Mouse (Mus musculus) kidney, embryonic 14.5 days (tissue): ENCODE results near the gene Dda1. TPM values are rescaled to one million over a fixed set of nuclear protein-coding genes. Genes with fewer than 3 reads are reported as not detected.

ENCODE experiments used
- ATAC-seq: fragments of 200-750 bp; cut with Nextera tagmentation; 2 replicates; pipeline ENCODE4 v1.8.0; 2017; ENCODE audit warnings: moderate number of reproducible peaks, mild to moderate bottlenecking, moderate TSS enrichment, moderate library complexity; ENCODE audit not compliant: low FRiP score, low TSS enrichment
- H3K27ac ChIP-seq: fragments of 300-500 bp; sonication (generic); 2 replicates; pipeline ENCODE4 v1.5.1; 2014; ENCODE audit warnings: low read depth, mild to moderate bottlenecking, low read length, moderate library complexity, mixed read lengths
- H3K27me3 ChIP-seq: fragments of 300-500 bp; sonication (generic); 2 replicates; pipeline ENCODE4 v1.6.1; 2014; ENCODE audit warnings: mild to moderate bottlenecking, low read length; ENCODE audit not compliant: control insufficient read depth, insufficient read depth
- H3K36me3 ChIP-seq: fragments of 300-500 bp; sonication (generic); 2 replicates; pipeline ENCODE4 v1.6.1; 2014; ENCODE audit warnings: low read length, mixed read lengths; ENCODE audit not compliant: control insufficient read depth, insufficient read depth
- H3K4me1 ChIP-seq: fragments of 300-500 bp; sonication (generic); 2 replicates; pipeline ENCODE4 v1.6.1; 2014; ENCODE audit warnings: low read length, mixed read lengths; ENCODE audit not compliant: control insufficient read depth, insufficient read depth
- H3K4me2 ChIP-seq: fragments of 300-500 bp; sonication (generic); replicated peaks from 2 replicates; pipeline ENCODE4 v1.6.1; 2014; ENCODE audit warnings: low read depth, mild to moderate bottlenecking, low read length
- H3K4me3 ChIP-seq: fragments of 300-500 bp; sonication (generic); 2 replicates; pipeline ENCODE4 v1.5.1; 2014; ENCODE audit warnings: mild to moderate bottlenecking, low read length
- H3K9ac ChIP-seq: fragments of 300-500 bp; sonication (generic); 2 replicates; pipeline ENCODE4 v1.6.1; 2014; ENCODE audit warnings: low read depth, mild to moderate bottlenecking, low read length, moderate library complexity
- H3K9me3 ChIP-seq: fragments of 300-500 bp; sonication (generic); 2 replicates; pipeline ENCODE4 v1.6.1; 2016; ENCODE audit warnings: low read length; ENCODE audit not compliant: control insufficient read depth
- WGBS: fragments of 180-500 bp; shearing (Covaris S2); extraction: QIAGEN DNeasy Blood & Tissue Kit; methylation state at CpG from one replicate; pipeline ENCODE4 v1.1.7; 2014; 5-methylcytosine and 5-hydroxymethylcytosine counted together
- polyA plus RNA-seq: library from polyadenylated mRNA; unstranded; fragments of >200 nt; fragmentation: Nextera tagmentation; extraction: Ambion mirVana; gene quantifications from 2 replicates; pipeline ENCODE4 v1.2.1, GENCODE M21; 2014

Dda1 gene
- polyA plus RNA-seq, 1 experiment from 2014 or later = 113 TPM

DNA sequence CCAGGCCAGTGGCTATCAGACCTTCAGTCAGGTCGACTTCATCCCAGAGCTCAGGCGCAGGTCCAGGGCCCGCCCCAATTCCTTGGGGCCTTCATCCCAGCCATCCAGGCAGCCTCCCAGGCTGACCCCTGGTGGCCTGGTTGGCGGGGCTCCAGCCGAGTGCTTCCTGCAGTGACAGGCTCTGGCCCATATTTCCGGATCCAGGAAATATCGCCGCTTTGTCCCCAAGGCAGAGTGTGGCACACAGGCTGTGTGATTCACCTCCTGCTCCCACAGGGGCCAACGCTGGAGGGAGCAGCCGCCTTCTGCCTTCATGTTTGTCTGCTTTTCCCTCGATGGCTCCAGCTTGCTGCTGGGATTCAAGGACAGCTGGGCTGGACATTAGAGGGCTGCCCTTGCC, 27.5 kb downstream of the Dda1 start:
- peaks cover 44% of the 10 kb centered on the region for H3K4me1 ChIP-seq
- H3K4me3 ChIP-seq = no peak overlapping the region
- peak overlapping the region; percentile 28 for H3K9ac ChIP-seq
- H3K9me3 ChIP-seq = no peaks in the 10 kb centered on the region
- H3K4me2 ChIP-seq = no peak overlapping the region
- 13% methylated on average over 11 of the region's 11 CpGs for WGBS
- peak overlapping the region; percentile 84 for H3K27ac ChIP-seq
- ATAC-seq = peak; percentile 51
- peaks cover 23% of the 10 kb centered on the region for H3K36me3 ChIP-seq
- no peaks in the 10 kb centered on the region for H3K27me3 ChIP-seq

DNA sequence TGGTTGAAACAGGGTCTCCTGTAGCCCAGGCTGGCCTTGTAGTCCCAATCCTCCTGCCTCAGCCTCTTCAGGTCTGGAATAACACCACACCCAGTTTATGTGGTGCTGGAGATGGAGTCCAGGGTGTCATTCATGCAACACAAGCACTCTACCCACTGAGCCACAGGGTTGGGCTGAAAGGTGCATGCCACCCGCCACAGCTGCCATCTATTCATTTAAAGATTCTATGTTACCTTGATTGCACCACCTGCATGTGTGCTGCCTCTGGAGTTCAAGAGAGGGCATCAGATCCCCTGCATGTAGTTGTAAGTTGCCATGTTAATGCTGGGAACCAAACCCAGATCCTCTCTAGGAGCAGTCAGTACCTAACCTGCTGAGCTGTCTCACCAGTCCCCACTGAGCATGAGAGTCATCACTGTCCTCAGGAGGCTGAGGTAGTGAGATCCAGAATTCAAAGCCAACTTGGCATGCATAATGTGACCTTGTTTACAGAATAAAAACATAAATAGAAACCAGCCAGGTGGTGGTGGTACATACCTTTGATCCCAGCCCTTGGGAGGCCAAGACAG, 28.2 kb downstream of the Dda1 start:
- WGBS = 96% methylated on average over 1 of the region's 1 CpGs
- Histone ChIP-seq H3K27me3 (no peaks in the 10 kb centered on the region), H3K4me1 (peaks cover 44% of the 10 kb centered on the region), H3K27ac (peak overlapping the region; percentile 84), H3K9ac (peak overlapping the region; percentile 28; the same call in 1 of the 2 replicates), H3K36me3 (peaks cover 19% of the 10 kb centered on the region), H3K4me2 (no peak overlapping the region), H3K9me3 (no peaks in the 10 kb centered on the region), H3K4me3 (no peak overlapping the region)
- ATAC-seq = no peak

DNA sequence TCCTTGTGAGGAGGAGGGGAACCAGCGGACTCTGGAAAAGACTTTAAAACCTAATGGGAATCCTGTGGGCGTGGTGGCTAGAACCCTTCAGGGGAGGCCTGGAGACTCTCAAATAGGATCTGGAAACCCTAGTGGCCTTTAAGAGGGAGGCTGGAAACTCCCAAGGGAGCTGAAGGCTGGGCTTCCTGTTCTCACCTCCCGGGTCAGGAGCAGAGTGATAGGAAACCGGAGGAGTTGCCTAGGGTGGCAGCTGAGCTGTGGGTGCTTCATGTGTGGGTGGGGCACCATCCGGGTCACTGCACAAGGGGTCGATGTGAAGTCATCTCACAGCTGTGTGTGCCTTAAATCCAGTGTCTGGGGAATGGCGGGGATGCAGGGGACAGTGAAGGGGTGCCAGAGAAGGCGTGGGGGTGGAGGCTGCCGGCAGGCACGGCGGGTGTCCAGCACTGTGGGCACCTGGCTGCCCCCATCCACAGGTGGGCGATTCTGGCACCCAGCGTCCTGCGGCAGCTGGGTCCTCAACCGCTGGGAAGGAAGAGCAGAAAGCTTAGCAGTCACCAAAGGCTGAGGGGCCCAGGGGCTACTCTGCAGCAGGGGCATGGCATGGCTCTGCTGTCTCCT, 29.0 kb downstream of the Dda1 start:
- H3K9me3 ChIP-seq = no peaks in the 10 kb centered on the region
- peaks cover 10% of the 10 kb centered on the region; the same call in 1 of the 2 replicates for H3K36me3 ChIP-seq
- no peak overlapping the region for H3K9ac ChIP-seq
- peak; percentile 50 for ATAC-seq
- no peak overlapping the region for H3K4me3 ChIP-seq
- no peak overlapping the region for H3K4me2 ChIP-seq
- no peaks in the 10 kb centered on the region for H3K27me3 ChIP-seq
- peaks cover 44% of the 10 kb centered on the region for H3K4me1 ChIP-seq
- WGBS = 8% methylated on average over 15 of the region's 15 CpGs
- H3K27ac ChIP-seq = peak overlapping the region; percentile 84

DNA sequence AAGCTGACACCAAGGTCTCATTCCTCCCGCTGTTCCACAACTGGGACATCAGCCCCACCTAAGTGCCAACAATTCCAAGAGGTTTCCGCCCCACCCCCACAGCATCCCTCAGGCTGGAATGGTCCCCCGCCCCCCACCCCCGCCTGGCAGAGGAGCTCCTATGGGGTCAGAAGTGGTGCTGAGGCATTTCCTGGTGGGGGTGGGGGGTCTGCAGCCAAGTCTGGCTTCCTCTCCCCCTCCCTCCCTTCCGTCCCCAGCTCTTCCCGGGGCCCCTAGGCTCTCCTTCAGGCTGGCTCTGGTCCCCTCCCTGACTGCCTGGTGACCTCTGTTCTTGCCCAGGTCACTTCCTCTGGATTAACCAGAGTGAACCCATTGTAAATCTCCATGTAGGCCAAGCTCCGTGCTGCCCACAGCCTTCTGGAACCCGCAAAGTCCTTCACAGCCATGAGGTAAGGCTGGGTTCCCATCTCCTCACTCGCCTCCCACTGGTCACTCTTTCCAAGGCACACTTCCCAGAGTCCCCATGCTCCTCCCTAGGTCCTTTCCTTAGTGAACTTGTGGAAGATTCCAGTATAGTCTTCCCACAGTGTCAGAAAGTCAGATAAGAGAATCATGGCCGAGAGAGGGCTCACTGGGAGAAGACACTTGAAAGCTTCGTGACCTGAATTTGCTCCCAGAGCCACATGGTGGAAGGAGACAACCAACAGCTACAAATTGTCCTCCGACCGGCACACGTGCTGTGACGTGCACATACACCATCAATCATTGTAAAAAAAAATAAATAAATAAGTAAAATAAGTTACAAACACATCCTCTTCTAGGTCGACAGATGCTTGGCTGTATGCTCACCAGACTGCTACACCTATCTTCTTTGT, 30.1 kb downstream of the Dda1 start:
- Histone ChIP-seq H3K9me3 (no peaks in the 10 kb centered on the region), H3K36me3 (peaks cover 5% of the 10 kb centered on the region; the same call in 1 of the 2 replicates), H3K9ac (no peak overlapping the region), H3K4me1 (peaks cover 44% of the 10 kb centered on the region), H3K27me3 (no peaks in the 10 kb centered on the region), H3K27ac (peak overlapping the region; percentile 84), H3K4me2 (no peak overlapping the region), H3K4me3 (no peak overlapping the region)
- 17% methylated on average over 16 of the region's 16 CpGs for WGBS
- peak; percentile 14; the same call in 1 of the 2 replicates for ATAC-seq

DNA sequence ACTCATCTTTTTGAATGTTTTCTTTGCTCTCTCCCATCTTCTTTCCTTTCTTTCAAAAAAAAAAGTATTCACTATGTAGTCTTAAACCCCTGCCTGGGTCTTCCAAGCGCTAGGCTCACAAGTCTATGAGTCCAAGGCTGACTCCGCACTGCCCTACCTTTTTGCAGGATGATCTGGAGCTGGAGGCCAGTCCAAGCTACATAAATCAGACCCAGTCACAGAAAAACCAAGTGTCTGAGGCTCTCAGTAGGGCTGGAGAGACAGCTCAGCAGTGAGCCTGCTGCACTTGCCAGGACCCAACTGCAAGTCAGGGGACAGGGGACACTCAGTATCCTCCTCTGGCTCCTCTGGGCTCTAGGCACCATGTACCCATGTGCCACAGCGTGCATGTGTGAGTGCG, 35.4 kb downstream of the Dda1 start:
- peaks cover 29% of the 10 kb centered on the region for H3K27me3 ChIP-seq
- WGBS = 75% methylated on average over 4 of the region's 4 CpGs
- H3K36me3 ChIP-seq = no peaks in the 10 kb centered on the region
- no peaks in the 10 kb centered on the region for H3K9me3 ChIP-seq
- no peak for ATAC-seq
- H3K27ac ChIP-seq = no peak overlapping the region
- H3K4me2 ChIP-seq = no peak overlapping the region
- H3K4me1 ChIP-seq = peaks cover 12% of the 10 kb centered on the region
- H3K4me3 ChIP-seq = no peak overlapping the region
- no peak overlapping the region for H3K9ac ChIP-seq

DNA sequence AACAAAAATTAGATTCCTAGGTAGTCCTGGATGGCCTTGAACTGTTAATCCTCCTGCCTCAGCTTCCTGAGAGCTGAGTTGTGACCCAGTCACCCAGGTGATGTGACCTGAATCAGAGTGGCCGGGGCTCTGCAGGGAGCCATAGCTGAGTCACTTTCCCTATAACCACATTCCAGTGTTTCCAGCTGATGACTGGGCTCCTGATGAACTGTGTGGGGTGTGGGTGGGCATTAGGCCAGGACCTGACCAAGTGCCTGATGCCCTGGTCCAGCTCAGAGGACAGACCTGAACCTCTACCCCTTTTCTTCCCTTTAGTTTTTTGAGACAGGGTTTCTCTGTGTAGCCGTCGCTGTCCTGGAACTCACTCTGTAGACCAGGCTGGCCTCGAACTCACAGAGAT, 36.3 kb downstream of the Dda1 start:
- H3K27me3 ChIP-seq = peaks cover 29% of the 10 kb centered on the region
- no peaks in the 10 kb centered on the region for H3K9me3 ChIP-seq
- peaks cover 11% of the 10 kb centered on the region; the same call in 1 of the 2 replicates for H3K4me1 ChIP-seq
- no peak for ATAC-seq
- H3K4me2 ChIP-seq = no peak overlapping the region
- no peak overlapping the region for H3K9ac ChIP-seq
- H3K27ac ChIP-seq = no peak overlapping the region
- no peaks in the 10 kb centered on the region for H3K36me3 ChIP-seq
- no peak overlapping the region for H3K4me3 ChIP-seq
- WGBS = 87% methylated on average over 4 of the region's 4 CpGs

DNA sequence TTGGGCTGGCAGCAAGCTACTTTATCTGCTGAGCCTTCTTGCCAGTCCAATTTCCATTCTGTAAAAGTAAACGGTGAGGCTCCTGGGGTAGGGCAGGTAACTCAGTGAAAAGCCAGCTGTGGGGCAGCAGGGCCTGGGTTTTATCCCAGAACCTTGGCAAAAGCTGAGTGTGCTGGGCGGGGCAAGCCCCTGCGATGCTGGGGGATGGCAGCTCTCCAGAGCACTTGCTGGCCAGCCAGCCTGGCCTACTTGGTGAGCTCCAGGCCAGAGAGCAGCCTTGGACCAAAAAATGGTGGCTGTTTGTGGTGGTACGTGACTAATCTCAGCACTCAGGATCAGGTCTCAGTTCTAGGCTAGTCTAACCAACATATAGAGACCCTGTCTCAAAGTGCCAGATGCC, 37.0 kb downstream of the Dda1 start:
- no peaks in the 10 kb centered on the region for H3K36me3 ChIP-seq
- H3K4me3 ChIP-seq = no peak overlapping the region
- H3K4me2 ChIP-seq = no peak overlapping the region
- ATAC-seq = no peak
- H3K27ac ChIP-seq = no peak overlapping the region
- peaks cover 11% of the 10 kb centered on the region; the same call in 1 of the 2 replicates for H3K4me1 ChIP-seq
- peaks cover 29% of the 10 kb centered on the region for H3K27me3 ChIP-seq
- 90% methylated on average over 4 of the region's 4 CpGs for WGBS
- no peaks in the 10 kb centered on the region for H3K9me3 ChIP-seq
- H3K9ac ChIP-seq = no peak overlapping the region

DNA sequence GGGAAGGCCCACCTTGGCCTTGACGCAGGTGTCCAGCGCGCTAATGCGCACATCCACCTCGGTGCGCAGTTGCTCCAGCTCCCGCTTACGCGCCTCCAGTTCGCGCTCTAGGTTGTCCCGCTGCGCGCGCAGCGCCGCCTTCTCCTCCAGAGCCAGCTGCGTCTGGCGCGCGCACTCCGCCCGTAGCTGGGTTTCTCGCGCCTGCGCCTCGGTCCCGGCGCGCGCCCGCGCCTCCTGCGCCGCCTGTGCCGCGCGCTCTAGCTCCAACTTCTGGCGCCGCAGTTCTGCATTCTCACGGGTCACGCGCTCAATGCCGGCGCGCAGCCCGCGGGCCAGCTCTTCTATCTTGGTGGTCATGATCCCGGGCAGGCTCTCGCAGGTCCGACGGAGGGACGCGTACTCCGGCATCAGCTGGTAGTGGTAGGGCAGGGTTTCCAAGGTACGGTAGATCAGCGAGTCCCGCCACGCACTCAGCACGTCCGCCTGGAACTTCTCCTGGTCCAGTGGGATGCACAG, 38.6 kb downstream of the Dda1 start:
- no peak overlapping the region for H3K27ac ChIP-seq
- peaks cover 11% of the 10 kb centered on the region; the same call in 1 of the 2 replicates for H3K4me1 ChIP-seq
- under 1% methylated on average over 61 of the region's 61 CpGs for WGBS
- peak overlapping the region; percentile 47 for H3K9ac ChIP-seq
- ATAC-seq = peak; percentile 71
- no peaks in the 10 kb centered on the region for H3K36me3 ChIP-seq
- no peaks in the 10 kb centered on the region for H3K9me3 ChIP-seq
- peak overlapping the region; percentile 80 for H3K4me2 ChIP-seq
- H3K4me3 ChIP-seq = peak overlapping the region; percentile 47
- H3K27me3 ChIP-seq = peaks cover 29% of the 10 kb centered on the region
